Mouse (Mus musculus): ENCODE data around the gene Xrcc4. TPM values are rescaled to one million over a fixed set of nuclear protein-coding genes. Genes with fewer than 3 reads are reported as not detected.
A peak's percentile ranks its signal among the peaks of the same experiment; 100 is the strongest.
"Not testable (repeated sequence)": the region's sequence is repeated elsewhere in the genome, so short reads cannot be mapped to it uniquely, and the experiment has no call there.

The Xrcc4 gene
- polyA plus RNA-seq, 1 experiment from 2014 or later: 12.8 TPM

DNA sequence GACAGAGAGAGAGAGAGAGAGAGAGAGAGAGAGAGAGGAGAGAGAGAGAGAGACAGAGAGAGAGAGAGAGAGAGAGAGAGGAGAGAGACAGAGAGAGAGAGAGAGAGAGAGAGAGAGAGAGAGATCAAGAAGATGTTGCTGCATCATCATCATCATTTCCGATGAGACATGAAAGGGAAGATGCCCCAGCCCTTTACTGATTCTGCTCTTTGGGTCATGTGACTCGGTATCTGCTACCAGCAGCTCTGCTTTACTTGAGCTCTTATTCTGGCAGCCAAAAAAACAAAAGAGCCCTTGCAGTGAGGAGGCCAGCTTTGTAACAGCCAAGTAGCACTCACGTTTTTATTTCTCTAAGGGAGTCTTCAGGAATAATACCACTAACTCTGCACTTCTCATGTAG lies 338.8 kb downstream of the Xrcc4 start:
- H3K4me3 ChIP-seq (ENCODE audit: low read depth, low read length); H3K9ac ChIP-seq (replicated peaks; ENCODE audit: low read depth, low read length); H3K4me2 ChIP-seq (replicated peaks; ENCODE audit: low read depth, low read length); H3K9me3 ChIP-seq (ENCODE audit: control insufficient read depth, low read depth, low read length); ATAC-seq (ENCODE audit: insufficient number of reproducible peaks, insufficient read depth, low FRiP score, low read depth); H3K4me1 ChIP-seq (ENCODE audit: control insufficient read depth, insufficient read depth, low read length); H3K27me3 ChIP-seq (ENCODE audit: control insufficient read depth, insufficient read depth, low read length); H3K36me3 ChIP-seq (ENCODE audit: control insufficient read depth, insufficient read depth, low read length); H3K27ac ChIP-seq (ENCODE audit: low read length): not testable (repeated sequence)
- 29% methylated on average over 3 of the region's 3 CpGs for WGBS

- H3K4me2 ChIP-seq (replicated peaks; ENCODE audit: low read depth, low read length): peak overlapping the region; percentile 75
These were observed 346.2 kb downstream of the Xrcc4 start for GRCm38 (mm10) chr13:89743201-89743600.

GRCm38 (mm10) chr13:89742686-89743200 lies 346.7 kb downstream of the Xrcc4 start:
- Histone ChIP-seq H3K4me2 (replicated peaks; ENCODE audit: low read depth, low read length) (peak overlapping the region; percentile 75), H3K4me3 (ENCODE audit: low read depth, low read length) (peak overlapping the region; percentile 55), H3K36me3 (ENCODE audit: control insufficient read depth, insufficient read depth, low read length) (no peaks in the 10 kb centered on the region), H3K27me3 (ENCODE audit: control insufficient read depth, insufficient read depth, low read length) (no peaks in the 10 kb centered on the region), H3K9me3 (ENCODE audit: control insufficient read depth, low read depth, low read length) (no peaks in the 10 kb centered on the region), H3K27ac (ENCODE audit: low read length) (peak overlapping the region; percentile 95), H3K9ac (replicated peaks; ENCODE audit: low read depth, low read length) (peak overlapping the region; percentile 60; the same call in 1 of the 2 replicates), H3K4me1 (ENCODE audit: control insufficient read depth, insufficient read depth, low read length) (peaks cover 8% of the 10 kb centered on the region)
- ATAC-seq (ENCODE audit: insufficient number of reproducible peaks, insufficient read depth, low FRiP score, low read depth): no peak; the same call in 1 of the 2 replicates
- WGBS: 1% methylated on average over 15 of the region's 15 CpGs

More at GRCm38 (mm10) chr13:89743201-89743600, 346.2 kb downstream of the Xrcc4 start:
- no peak overlapping the region; the same call in 1 of the 2 replicates for H3K27ac ChIP-seq (ENCODE audit: low read length)
- no peaks in the 10 kb centered on the region for H3K27me3 ChIP-seq (ENCODE audit: control insufficient read depth, insufficient read depth, low read length)
- H3K9ac ChIP-seq (replicated peaks; ENCODE audit: low read depth, low read length): 0 out of 2 replicates have a peak overlapping the region, but pooled peaks have one; percentile 60
- WGBS: 20% methylated on average over 8 of the region's 8 CpGs
- H3K4me1 ChIP-seq (ENCODE audit: control insufficient read depth, insufficient read depth, low read length): peaks cover 5% of the 10 kb centered on the region
- H3K36me3 ChIP-seq (ENCODE audit: control insufficient read depth, insufficient read depth, low read length): no peaks in the 10 kb centered on the region
- H3K9me3 ChIP-seq (ENCODE audit: control insufficient read depth, low read depth, low read length): no peaks in the 10 kb centered on the region
- ATAC-seq (ENCODE audit: insufficient number of reproducible peaks, insufficient read depth, low FRiP score, low read depth): no peak
- H3K4me3 ChIP-seq (ENCODE audit: low read depth, low read length): peak overlapping the region; percentile 55

GRCm38 (mm10) chr13:89741766-89742685 lies 347.4 kb downstream of the Xrcc4 start, which contains the start of gene Vcan:
Gene Vcan, minus strand, starts transcription at chr13:89742509.
- Histone ChIP-seq H3K4me3 (ENCODE audit: low read depth, low read length) (peak within 1 kb of the TSS; percentile 55), H3K27me3 (ENCODE audit: control insufficient read depth, insufficient read depth, low read length) (no peaks in the 10 kb centered on the region), H3K9ac (replicated peaks; ENCODE audit: low read depth, low read length) (peak within 1 kb of the TSS; percentile 60), H3K4me2 (replicated peaks; ENCODE audit: low read depth, low read length) (peak within 1 kb of the TSS; percentile 75), H3K27ac (ENCODE audit: low read length) (peak within 1 kb of the TSS; percentile 95), H3K4me1 (ENCODE audit: control insufficient read depth, insufficient read depth, low read length) (peaks cover 8% of the 10 kb centered on the region), H3K36me3 (ENCODE audit: control insufficient read depth, insufficient read depth, low read length) (no peaks in the 10 kb centered on the region), H3K9me3 (ENCODE audit: control insufficient read depth, low read depth, low read length) (no peaks in the 10 kb centered on the region)
- peak; percentile 68 for ATAC-seq (ENCODE audit: insufficient number of reproducible peaks, insufficient read depth, low FRiP score, low read depth)
- under 1% methylated on average over 40 of the region's 40 CpGs for WGBS

DNA sequence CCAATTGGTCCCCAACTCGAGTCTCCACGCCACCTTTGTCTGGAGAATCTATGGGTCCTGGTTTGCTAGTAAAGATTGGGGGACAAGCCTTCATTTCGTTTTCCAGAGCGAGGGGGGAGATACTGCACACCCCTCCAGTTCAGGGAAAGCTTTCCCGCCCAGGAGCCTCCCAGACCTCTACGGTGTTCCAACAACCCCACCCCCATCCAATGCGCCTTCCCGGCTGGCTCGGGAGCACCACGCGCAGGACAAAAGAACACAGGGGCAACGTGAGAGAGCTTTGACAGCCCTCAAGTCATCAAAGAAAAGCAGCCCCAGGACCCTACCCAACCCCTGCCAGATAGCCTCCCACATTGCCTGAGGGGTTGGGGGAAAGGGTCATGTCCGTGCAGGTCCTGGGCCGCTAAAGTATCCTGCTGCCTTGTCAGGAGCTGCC lies 348.3 kb downstream of the Xrcc4 start:
- WGBS: under 1% methylated on average over 14 of the region's 14 CpGs
- Histone ChIP-seq H3K27ac (ENCODE audit: low read length) (peak overlapping the region; percentile 95), H3K9ac (replicated peaks; ENCODE audit: low read depth, low read length) (peak overlapping the region; percentile 60), H3K9me3 (ENCODE audit: control insufficient read depth, low read depth, low read length) (no peaks in the 10 kb centered on the region), H3K4me1 (ENCODE audit: control insufficient read depth, insufficient read depth, low read length) (peaks cover 8% of the 10 kb centered on the region), H3K4me2 (replicated peaks; ENCODE audit: low read depth, low read length) (peak overlapping the region; percentile 75), H3K4me3 (ENCODE audit: low read depth, low read length) (peak overlapping the region; percentile 55), H3K27me3 (ENCODE audit: control insufficient read depth, insufficient read depth, low read length) (no peaks in the 10 kb centered on the region), H3K36me3 (ENCODE audit: control insufficient read depth, insufficient read depth, low read length) (no peaks in the 10 kb centered on the region)
- ATAC-seq (ENCODE audit: insufficient number of reproducible peaks, insufficient read depth, low FRiP score, low read depth): no peak; the same call in 1 of the 2 replicates

GRCm38 (mm10) chr13:89740243-89741115 lies 348.9 kb downstream of the Xrcc4 start:
- Histone ChIP-seq H3K27ac (ENCODE audit: low read length) (peak overlapping the region; percentile 95), H3K27me3 (ENCODE audit: control insufficient read depth, insufficient read depth, low read length) (no peaks in the 10 kb centered on the region), H3K36me3 (ENCODE audit: control insufficient read depth, insufficient read depth, low read length) (no peaks in the 10 kb centered on the region), H3K4me2 (replicated peaks; ENCODE audit: low read depth, low read length) (peak overlapping the region; percentile 75), H3K9me3 (ENCODE audit: control insufficient read depth, low read depth, low read length) (no peaks in the 10 kb centered on the region), H3K9ac (replicated peaks; ENCODE audit: low read depth, low read length) (peak overlapping the region; percentile 60), H3K4me3 (ENCODE audit: low read depth, low read length) (peak overlapping the region; percentile 55), H3K4me1 (ENCODE audit: control insufficient read depth, insufficient read depth, low read length) (peaks cover 12% of the 10 kb centered on the region)
- under 1% methylated on average over 33 of the region's 33 CpGs for WGBS
- peak; percentile 89 for ATAC-seq (ENCODE audit: insufficient number of reproducible peaks, insufficient read depth, low FRiP score, low read depth)

GRCm38 (mm10) chr13:89739696-89740242 lies 349.6 kb downstream of the Xrcc4 start:
- Histone ChIP-seq H3K9me3 (ENCODE audit: control insufficient read depth, low read depth, low read length) (no peaks in the 10 kb centered on the region), H3K27me3 (ENCODE audit: control insufficient read depth, insufficient read depth, low read length) (no peaks in the 10 kb centered on the region), H3K4me3 (ENCODE audit: low read depth, low read length) (peak overlapping the region; percentile 55), H3K9ac (replicated peaks; ENCODE audit: low read depth, low read length) (peak overlapping the region; percentile 51), H3K4me1 (ENCODE audit: control insufficient read depth, insufficient read depth, low read length) (peaks cover 16% of the 10 kb centered on the region), H3K27ac (ENCODE audit: low read length) (peak overlapping the region; percentile 95), H3K4me2 (replicated peaks; ENCODE audit: low read depth, low read length) (peak overlapping the region; percentile 75), H3K36me3 (ENCODE audit: control insufficient read depth, insufficient read depth, low read length) (no peaks in the 10 kb centered on the region)
- ATAC-seq (ENCODE audit: insufficient number of reproducible peaks, insufficient read depth, low FRiP score, low read depth): no peak
- WGBS: 0% methylated on average over 24 of the region's 24 CpGs
